Mouse (Mus musculus) large intestine, adult 2 months (tissue): ENCODE data around the gene Fance. TPM values are rescaled to one million over a fixed set of nuclear protein-coding genes. Genes with fewer than 3 reads are reported as not detected.
"Not testable (repeated sequence)": the region's sequence is repeated elsewhere in the genome, so short reads cannot be mapped to it uniquely, and the experiment has no call there.

Source experiments
- DNase-seq: peaks from one replicate; pipeline ENCODE4 v3.0.0-alpha.2; 2012; ENCODE audit warnings: low read depth, low spot score
- WGBS: fragments of 180-500 bp; shearing (Covaris S2); methylation state at CpG from one replicate; pipeline ENCODE4 v1.1.7; 2018; 5-methylcytosine and 5-hydroxymethylcytosine counted together
- polyA plus RNA-seq: library from polyadenylated mRNA; depleted of rRNA; stranded (reverse); fragments of >200 nt; gene quantifications from 2 replicates; pipeline ENCODE4 v1.2.3, GENCODE M21; 2012

Gene Fance
- polyA plus RNA-seq, 1 experiment = 8.7 TPM

- 88% methylated on average over 9 of the region's 9 CpGs for WGBS
- DNase-seq = no peak
Measured at GRCm38 (mm10) chr17:28317725-28318124, 4.4 kb downstream of the Fance start.

- no peak for DNase-seq
- 98% methylated on average over 4 of the region's 4 CpGs for WGBS
Measured at GRCm38 (mm10) chr17:28321700-28322099, 8.4 kb downstream of the Fance start.

- WGBS = 89% methylated on average over 8 of the region's 8 CpGs
- no peak for DNase-seq
Measured at GRCm38 (mm10) chr17:28323786-28324185, 10.5 kb downstream of the Fance start.

GRCm38 (mm10) chr17:28324416-28324815 lies 11.1 kb downstream of the Fance start:
- not testable (repeated sequence) for DNase-seq
- WGBS = 100% methylated on average over 7 of the region's 7 CpGs

- WGBS = 98% methylated on average over 8 of the region's 8 CpGs
- DNase-seq = no peak
Measured at GRCm38 (mm10) chr17:28325751-28326150, 12.4 kb downstream of the Fance start.

- no peak for DNase-seq
- 67% methylated on average over 3 of the region's 3 CpGs for WGBS
Measured at GRCm38 (mm10) chr17:28326951-28327350, 13.6 kb downstream of the Fance start.

GRCm38 (mm10) chr17:28327673-28328325 lies 14.5 kb downstream of the Fance start:
- WGBS = 6% methylated on average over 22 of the region's 22 CpGs
- DNase-seq = no peak

GRCm38 (mm10) chr17:28328366-28328928 lies 15.1 kb downstream of the Fance start, which contains the start of gene Rpl10a:
Rpl10a (plus strand) TSS chr17:28328471.
- DNase-seq = peak; percentile 83
- WGBS = 1% methylated on average over 67 of the region's 67 CpGs

GRCm38 (mm10) chr17:28328946-28329345 lies 15.6 kb downstream of the Fance start:
- under 1% methylated on average over 25 of the region's 25 CpGs for WGBS
- no peak for DNase-seq

GRCm38 (mm10) chr17:28329503-28330231 lies 16.3 kb downstream of the Fance start:
- no peak for DNase-seq
- WGBS = 3% methylated on average over 4 of the region's 4 CpGs

- DNase-seq = no peak
- WGBS = 23% methylated on average over 2 of the region's 2 CpGs
Measured at GRCm38 (mm10) chr17:28330232-28330546, 16.9 kb downstream of the Fance start.

- 31% methylated on average over 8 of the region's 8 CpGs for WGBS
- not testable (repeated sequence) for DNase-seq
Measured at GRCm38 (mm10) chr17:28330590-28330989, 17.3 kb downstream of the Fance start.

GRCm38 (mm10) chr17:28331241-28332112 lies 18.2 kb downstream of the Fance start:
- WGBS = 31% methylated on average over 7 of the region's 7 CpGs
- DNase-seq = no peak

GRCm38 (mm10) chr17:28332113-28332914 lies 19.0 kb downstream of the Fance start:
- DNase-seq = no peak
- WGBS = 65% methylated on average over 13 of the region's 13 CpGs

GRCm38 (mm10) chr17:28332915-28333546 lies 19.7 kb downstream of the Fance start:
- WGBS = 68% methylated on average over 31 of the region's 31 CpGs
- DNase-seq = no peak

GRCm38 (mm10) chr17:28335267-28335666 lies 21.9 kb downstream of the Fance start:
- 84% methylated on average over 10 of the region's 10 CpGs for WGBS
- DNase-seq = no peak

GRCm38 (mm10) chr17:28337547-28337946 lies 24.2 kb downstream of the Fance start:
- no peak for DNase-seq
- 83% methylated on average over 7 of the region's 7 CpGs for WGBS

- WGBS = 54% methylated on average over 7 of the region's 7 CpGs
- DNase-seq = no peak
Measured at GRCm38 (mm10) chr17:28340578-28340977, 27.3 kb downstream of the Fance start.

GRCm38 (mm10) chr17:28341091-28341490 lies 27.8 kb downstream of the Fance start:
- 3% methylated on average over 26 of the region's 26 CpGs for WGBS
- DNase-seq = peak; percentile 77
